Mouse (Mus musculus): ENCODE measurements around the gene Rpl3l.

DNA sequence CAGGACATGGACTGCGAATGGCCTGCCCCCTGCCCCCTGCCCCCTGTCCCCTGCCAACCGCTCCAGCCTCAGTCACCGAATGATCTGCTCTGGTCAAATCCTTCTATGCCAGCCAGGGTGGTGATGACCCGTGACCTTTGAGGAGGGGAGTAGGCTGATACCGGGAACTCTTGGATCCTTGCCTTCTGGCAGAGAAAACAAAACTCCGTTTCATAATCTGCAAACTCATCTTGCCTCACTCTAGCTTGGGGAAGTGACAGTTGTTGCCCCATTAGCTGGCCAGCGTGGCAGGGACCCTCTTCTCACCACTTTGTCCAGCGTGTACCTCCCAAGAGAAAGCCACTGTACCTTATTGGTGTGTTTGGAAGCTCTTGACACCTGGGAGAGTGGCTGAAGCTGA lies 14.7 kb downstream of the Rpl3l start:
- TF ChIP-seq CTCF (conservative IDR thresholded peaks at IDR 0.05; ENCODE audit: low read length): no peak
- TF ChIP-seq POU5F1 (IDR thresholded peaks at IDR 0.05; ENCODE audit: borderline replicate concordance, low read length): no peak
- TF ChIP-seq NANOG (IDR thresholded peaks at IDR 0.05; ENCODE audit: borderline replicate concordance, low read length): no peak

All from E14TG2a.4 (cell line).